Mouse (Mus musculus): ENCODE data around the gene Il5. TPM values are rescaled to one million over a fixed set of nuclear protein-coding genes. Genes with fewer than 3 reads are reported as not detected.

The Il5 gene
- total and polyA plus RNA-seq, 2 experiments from 2014 or later: 0.10 to 0.29 TPM

DNA sequence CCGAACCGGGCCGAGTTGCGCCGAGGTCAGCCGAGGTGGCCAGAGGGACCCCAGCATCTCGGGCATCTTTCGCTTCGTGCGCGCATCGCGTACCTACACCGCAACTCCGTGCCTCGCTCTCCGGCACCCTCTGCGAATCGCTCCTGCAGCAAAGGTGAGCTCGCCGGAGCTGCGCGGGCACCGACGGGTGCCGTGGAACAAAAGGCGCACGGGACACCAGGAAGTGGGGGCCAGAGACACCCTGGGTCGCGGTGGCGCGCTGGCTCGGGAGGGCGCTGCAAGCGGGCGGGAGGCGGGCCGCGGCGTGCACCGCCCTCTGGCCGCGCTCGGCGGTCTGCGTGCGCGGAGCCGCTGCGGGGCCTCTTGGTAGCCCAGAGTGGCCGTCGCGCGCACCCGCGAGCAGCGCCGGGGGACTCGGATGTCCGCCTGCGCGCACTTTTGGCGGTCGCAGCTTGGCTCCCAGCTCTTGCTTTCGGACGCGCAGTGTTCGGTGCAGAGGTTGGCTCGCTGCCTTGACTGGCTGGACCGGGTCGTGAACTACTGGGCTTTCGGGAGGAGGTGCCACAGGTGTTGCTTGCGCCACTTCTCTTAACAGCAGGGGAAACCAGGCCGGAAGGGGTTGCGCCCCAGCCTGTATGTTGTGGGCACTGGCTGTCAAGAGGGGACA lies 49.7 kb downstream of the Il5 start:
- under 1% methylated on average over 70 of the region's 75 CpGs for WGBS
- 0 out of 2 replicates have a peak, but pooled peaks have one; percentile 3 for TF ChIP-seq CTCF (IDR thresholded peaks at IDR 0.05; ENCODE audit: low read depth)
- H3K4me2 ChIP-seq (ENCODE audit: low read depth): peak overlapping the region; percentile 95
- no peaks in the 10 kb centered on the region for H3K4me1 ChIP-seq (ENCODE audit: insufficient read depth)
- DNase-seq (peak; percentile 66), ATAC-seq (peak; percentile 89)
- H3K27me3 ChIP-seq (ENCODE audit: insufficient read depth, low read length): no peaks in the 10 kb centered on the region
- H3K9me3 ChIP-seq (ENCODE audit: low read length): no peaks in the 10 kb centered on the region
- H3K4me3 ChIP-seq (ENCODE audit: low read depth, low read length): peak overlapping the region; percentile 67
- peak overlapping the region; percentile 62 for H3K9ac ChIP-seq
- no peaks in the 10 kb centered on the region for H3K36me3 ChIP-seq (ENCODE audit: insufficient read depth)
- 0 out of 2 replicates have a peak overlapping the region, but pooled peaks have one; percentile 15 for H3K27ac ChIP-seq (ENCODE audit: low read depth, low read length)

DNA sequence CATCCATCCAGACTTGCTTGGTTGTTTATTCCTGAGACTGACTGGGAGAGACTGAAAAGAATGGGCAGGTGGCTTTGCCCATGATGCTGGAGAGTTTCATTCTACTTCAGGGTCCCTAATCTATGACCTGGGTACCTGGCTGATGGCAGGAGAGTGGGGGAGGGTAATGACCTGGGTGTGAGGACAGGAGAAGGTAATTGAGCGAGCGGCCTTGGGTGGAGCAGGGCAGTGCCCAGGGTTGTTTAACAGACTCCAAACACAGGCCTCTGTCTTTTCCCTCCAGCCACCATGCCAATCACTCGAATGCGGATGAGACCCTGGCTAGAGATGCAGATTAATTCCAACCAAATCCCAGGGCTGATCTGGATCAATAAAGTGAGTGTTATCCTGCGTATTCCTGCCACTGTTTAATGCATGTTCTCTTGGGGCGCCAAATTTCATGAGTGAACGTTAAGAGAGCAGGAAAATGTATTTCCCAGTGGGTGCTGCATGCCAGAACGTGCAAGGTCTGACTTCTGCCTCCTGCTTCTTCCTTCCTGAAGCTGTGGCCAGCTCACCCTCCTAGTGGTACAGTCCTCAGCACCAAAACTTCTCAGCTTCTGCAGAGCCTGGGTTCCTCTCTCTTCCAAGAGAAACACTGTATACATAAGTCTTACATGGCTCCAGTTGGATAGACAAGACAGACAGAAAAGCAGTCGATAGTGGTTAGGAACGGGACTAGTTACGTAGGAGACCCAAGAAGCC lies 50.6 kb downstream of the Il5 start:
- DNase-seq (no peak), ATAC-seq (no peak)
- Histone ChIP-seq H3K27me3 (ENCODE audit: insufficient read depth, low read length) (no peaks in the 10 kb centered on the region), H3K9ac (no peak overlapping the region), H3K4me1 (ENCODE audit: insufficient read depth) (no peaks in the 10 kb centered on the region), H3K4me2 (ENCODE audit: low read depth) (peak overlapping the region; percentile 95), H3K4me3 (ENCODE audit: low read depth, low read length) (peak overlapping the region; percentile 67), H3K9me3 (ENCODE audit: low read length) (no peaks in the 10 kb centered on the region), H3K36me3 (ENCODE audit: insufficient read depth) (no peaks in the 10 kb centered on the region), H3K27ac (ENCODE audit: low read depth, low read length) (no peak overlapping the region)
- no peak for TF ChIP-seq CTCF (IDR thresholded peaks at IDR 0.05; ENCODE audit: low read depth)
- WGBS: 78% methylated on average over 11 of the region's 11 CpGs

GRCm38 (mm10) chr11:53772536-53772935 lies 51.9 kb downstream of the Il5 start:
- 84% methylated on average over 9 of the region's 9 CpGs for WGBS
- no peaks in the 10 kb centered on the region for H3K27me3 ChIP-seq (ENCODE audit: insufficient read depth, low read length)
- H3K4me1 ChIP-seq (ENCODE audit: insufficient read depth): no peaks in the 10 kb centered on the region
- no peaks in the 10 kb centered on the region for H3K36me3 ChIP-seq (ENCODE audit: insufficient read depth)
- no peak overlapping the region for H3K4me2 ChIP-seq (ENCODE audit: low read depth)
- ATAC-seq (no peak), DNase-seq (no peak)
- no peak overlapping the region for H3K27ac ChIP-seq (ENCODE audit: low read depth, low read length)
- no peak for TF ChIP-seq CTCF (IDR thresholded peaks at IDR 0.05; ENCODE audit: low read depth)
- H3K9me3 ChIP-seq (ENCODE audit: low read length): no peaks in the 10 kb centered on the region
- no peak overlapping the region for H3K9ac ChIP-seq
- H3K4me3 ChIP-seq (ENCODE audit: low read depth, low read length): no peak overlapping the region

DNA sequence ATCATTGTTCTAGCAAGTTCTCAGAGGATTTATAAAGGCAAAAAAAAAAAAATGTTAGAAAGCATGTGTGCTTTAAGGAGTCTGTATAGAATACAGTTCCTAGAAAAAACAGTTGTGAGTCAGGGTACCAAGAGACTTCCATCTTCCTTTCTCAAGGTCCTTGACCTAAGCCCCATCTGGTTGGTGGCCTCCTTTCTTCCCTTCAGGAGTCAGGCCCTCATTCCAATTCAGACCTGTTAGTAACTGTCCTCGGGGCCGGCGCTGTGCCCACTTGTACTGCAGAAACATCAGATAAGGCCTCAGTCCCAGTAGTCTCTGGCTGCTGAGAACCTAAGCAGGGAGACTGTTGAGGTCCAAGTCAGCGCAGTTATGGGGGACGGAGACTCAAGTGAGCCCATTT lies 52.5 kb downstream of the Il5 start, which contains the start of gene Gm17334:
TSS of gene Gm17334 (minus strand) at position 101 of the 400 bp plus-strand sequence.
- H3K27ac ChIP-seq (ENCODE audit: low read depth, low read length): no peak within 1 kb of the TSS
- no peak within 1 kb of the TSS for H3K9ac ChIP-seq
- H3K36me3 ChIP-seq (ENCODE audit: insufficient read depth): no peaks in the 10 kb centered on the region
- no peak within 1 kb of the TSS for H3K4me2 ChIP-seq (ENCODE audit: low read depth)
- DNase-seq (no peak), ATAC-seq (no peak)
- no peak within 1 kb of the TSS for H3K4me3 ChIP-seq (ENCODE audit: low read depth, low read length)
- TF ChIP-seq CTCF (IDR thresholded peaks at IDR 0.05; ENCODE audit: low read depth): no peak
- WGBS: 96% methylated on average over 5 of the region's 5 CpGs
- H3K4me1 ChIP-seq (ENCODE audit: insufficient read depth): no peaks in the 10 kb centered on the region
- H3K9me3 ChIP-seq (ENCODE audit: low read length): no peaks in the 10 kb centered on the region
- H3K27me3 ChIP-seq (ENCODE audit: insufficient read depth, low read length): no peaks in the 10 kb centered on the region

DNA sequence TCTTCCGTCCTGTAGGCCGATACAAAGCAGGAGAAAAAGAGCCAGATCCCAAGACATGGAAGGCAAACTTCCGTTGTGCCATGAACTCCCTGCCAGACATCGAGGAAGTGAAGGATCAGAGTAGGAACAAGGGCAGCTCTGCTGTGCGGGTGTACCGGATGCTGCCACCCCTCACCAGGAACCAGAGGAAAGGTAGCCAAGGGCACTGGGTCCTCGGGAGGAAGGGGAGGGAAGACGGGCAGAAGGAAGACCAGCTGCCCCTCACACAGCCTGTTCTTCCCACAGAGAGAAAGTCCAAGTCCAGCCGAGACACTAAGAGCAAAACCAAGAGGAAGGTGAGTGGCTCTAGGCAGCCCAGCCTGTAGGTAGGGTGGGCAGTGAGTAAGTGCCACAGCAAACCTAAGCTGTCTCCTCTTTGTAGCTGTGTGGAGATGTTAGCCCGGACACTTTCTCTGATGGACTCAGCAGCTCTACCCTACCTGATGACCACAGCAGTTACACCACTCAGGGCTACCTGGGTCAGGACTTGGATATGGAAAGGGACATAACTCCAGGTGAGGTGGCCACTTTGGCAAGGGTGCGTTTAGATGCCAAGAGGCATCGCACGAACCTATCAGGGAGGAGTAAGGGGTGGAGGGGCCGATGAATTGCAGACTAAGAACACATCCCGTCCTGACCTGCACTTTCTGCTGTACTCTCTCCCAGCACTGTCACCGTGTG lies 53.2 kb downstream of the Il5 start:
- Histone ChIP-seq H3K36me3 (ENCODE audit: insufficient read depth) (no peaks in the 10 kb centered on the region), H3K4me3 (ENCODE audit: low read depth, low read length) (no peak overlapping the region), H3K9ac (no peak overlapping the region), H3K27me3 (ENCODE audit: insufficient read depth, low read length) (no peaks in the 10 kb centered on the region), H3K27ac (ENCODE audit: low read depth, low read length) (no peak overlapping the region), H3K4me2 (ENCODE audit: low read depth) (no peak overlapping the region), H3K9me3 (ENCODE audit: low read length) (no peaks in the 10 kb centered on the region), H3K4me1 (ENCODE audit: insufficient read depth) (no peaks in the 10 kb centered on the region)
- DNase-seq: no peak
- WGBS: 92% methylated on average over 16 of the region's 16 CpGs
- no peak for TF ChIP-seq CTCF (IDR thresholded peaks at IDR 0.05; ENCODE audit: low read depth)
- ATAC-seq: no peak

Small RNA genes within 50 kb of the gene (microRNA-seq; reads per million reads assigned to microRNA genes)
- 0 reads per million in 2 experiments for gene Mir7671

Other genes starting within 250 kb of the Il5 start
- not detected in 2 replicates for gene Gm9945, start 240.6 kb upstream of the Il5 start, total RNA-seq (2014; rRNA removed)
- gene Gm9945, start 240.6 kb upstream of the Il5 start, polyA plus RNA-seq (2015; fragmentation: Nextera tagmentation; extraction: Ambion mirVana): 0.15 and 0.28 TPM in 2 replicates
- 13.2 and 13.5 TPM in 2 replicates for gene Sowaha, start 240.5 kb upstream of the Il5 start, total RNA-seq (2014; rRNA removed)
- gene Sowaha, start 240.5 kb upstream of the Il5 start, polyA plus RNA-seq (2015; fragmentation: Nextera tagmentation; extraction: Ambion mirVana): 5.0 and 7.9 TPM in 2 replicates
- gene Sept8, start 201.5 kb upstream of the Il5 start, total RNA-seq (2014; rRNA removed): 37.2 and 40.9 TPM in 2 replicates
- 13.5 and 18.2 TPM in 2 replicates for gene Sept8, start 201.5 kb upstream of the Il5 start, polyA plus RNA-seq (2015; fragmentation: Nextera tagmentation; extraction: Ambion mirVana)
- 103 and 118 TPM in 2 replicates for gene Kif3a, start 153.4 kb upstream of the Il5 start, total RNA-seq (2014; rRNA removed)
- gene Kif3a, start 153.4 kb upstream of the Il5 start, polyA plus RNA-seq (2015; fragmentation: Nextera tagmentation; extraction: Ambion mirVana): 241 and 330 TPM in 2 replicates
- gene Il4, start 102.1 kb upstream of the Il5 start, total RNA-seq (2014; rRNA removed): not detected in 2 replicates
- 2.5 and 3.4 TPM in 2 replicates for gene Il4, start 102.1 kb upstream of the Il5 start, polyA plus RNA-seq (2015; fragmentation: Nextera tagmentation; extraction: Ambion mirVana)
- not detected in 2 replicates for gene Il13, start 86.1 kb upstream of the Il5 start, total RNA-seq (2014; rRNA removed)
- gene Il13, start 86.1 kb upstream of the Il5 start, polyA plus RNA-seq (2015; fragmentation: Nextera tagmentation; extraction: Ambion mirVana): not detected in 2 replicates
- gene Rad50, start 13.5 kb upstream of the Il5 start, total RNA-seq (2014; rRNA removed): 7.1 and 9.2 TPM in 2 replicates
- gene Rad50, start 13.5 kb upstream of the Il5 start, polyA plus RNA-seq (2015; fragmentation: Nextera tagmentation; extraction: Ambion mirVana): 8.6 and 11.8 TPM in 2 replicates
- gene Irf1, start 49.2 kb downstream of the Il5 start, total RNA-seq (2014; rRNA removed): 3.1 and 3.7 TPM in 2 replicates
- 3.2 and 4.0 TPM in 2 replicates for gene Irf1, start 49.2 kb downstream of the Il5 start, polyA plus RNA-seq (2015; fragmentation: Nextera tagmentation; extraction: Ambion mirVana)
- 1.5 TPM in 1 of 2 replicates, not detected in the other for gene Gm17334, start 52.4 kb downstream of the Il5 start, total RNA-seq (2014; rRNA removed)
- not detected in 2 replicates for gene Gm17334, start 52.4 kb downstream of the Il5 start, polyA plus RNA-seq (2015; fragmentation: Nextera tagmentation; extraction: Ambion mirVana)
- not detected in 2 replicates for gene Gm12216, start 138.5 kb downstream of the Il5 start, total RNA-seq (2014; rRNA removed)
- gene Gm12216, start 138.5 kb downstream of the Il5 start, polyA plus RNA-seq (2015; fragmentation: Nextera tagmentation; extraction: Ambion mirVana): 0.40 and 0.77 TPM in 2 replicates
- 16.0 and 16.2 TPM in 2 replicates for gene Slc22a5, start 170.9 kb downstream of the Il5 start, total RNA-seq (2014; rRNA removed)
- 12.9 and 13.4 TPM in 2 replicates for gene Slc22a5, start 170.9 kb downstream of the Il5 start, polyA plus RNA-seq (2015; fragmentation: Nextera tagmentation; extraction: Ambion mirVana)